Mouse (Mus musculus): ENCODE data around the gene Olfr1293-ps. TPM values are rescaled to one million over a fixed set of nuclear protein-coding genes. Genes with fewer than 3 reads are reported as not detected.

Olfr1293-ps gene
- total RNA-seq (2022), result not detected

GRCm38 (mm10) chr2:111524903-111525302 lies at the start of gene Olfr1293-ps:
Gene Olfr1293-ps, plus strand, starts transcription at chr2:111525203.
- DNase-seq (ENCODE audit: low spot score in 2 of 2), result no peak

GRCm38 (mm10) chr2:111480519-111480918 lies 44.5 kb upstream of the Olfr1293-ps start, which contains the start of gene Olfr1289:
Gene Olfr1289, plus strand, starts transcription at chr2:111480819.
- DNase-seq (ENCODE audit: low spot score in 2 of 2), result no peak

- no peak for DNase-seq (ENCODE audit: low spot score in 2 of 2)
Observed at GRCm38 (mm10) chr2:111493729-111494128, 31.3 kb upstream of the Olfr1293-ps start, which contains the start of gene Olfr1290. Gene Olfr1290, minus strand, starts transcription at chr2:111493829.

- no peak for DNase-seq (ENCODE audit: low spot score in 2 of 2)
Observed at GRCm38 (mm10) chr2:111496880-111497279, 28.1 kb upstream of the Olfr1293-ps start, which contains the start of gene Olfr1291-ps1. Gene Olfr1291-ps1, plus strand, starts transcription at chr2:111497180.

DNA sequence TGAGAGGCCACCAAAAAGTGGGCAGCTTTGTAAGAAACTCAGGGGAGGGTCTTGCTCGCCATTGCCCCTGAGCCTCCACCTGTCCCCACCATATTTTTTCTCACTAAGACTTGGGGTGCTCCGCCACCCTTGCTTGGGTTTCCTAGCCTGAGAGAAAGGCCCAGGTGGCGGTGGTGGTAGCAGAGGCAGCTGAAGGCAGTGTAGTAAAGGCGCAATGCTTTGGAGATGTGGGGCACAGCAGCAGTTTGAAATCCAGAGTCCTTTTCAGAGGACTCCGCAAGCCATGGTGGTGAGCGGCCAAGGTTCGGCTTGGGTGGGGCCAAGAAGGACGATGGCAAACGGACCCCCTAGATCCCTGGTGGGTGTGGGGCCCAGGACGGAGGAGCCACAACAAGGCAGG lies 7.6 kb upstream of the Olfr1293-ps start:
- DNase-seq (ENCODE audit: low spot score in 2 of 2), result no peak

GRCm38 (mm10) chr2:111540191-111540590 lies 15.2 kb downstream of the Olfr1293-ps start, which contains the start of gene Olfr1294:
Gene Olfr1294, minus strand, starts transcription at chr2:111540291.
- no peak for DNase-seq (ENCODE audit: low spot score in 2 of 2)

DNA sequence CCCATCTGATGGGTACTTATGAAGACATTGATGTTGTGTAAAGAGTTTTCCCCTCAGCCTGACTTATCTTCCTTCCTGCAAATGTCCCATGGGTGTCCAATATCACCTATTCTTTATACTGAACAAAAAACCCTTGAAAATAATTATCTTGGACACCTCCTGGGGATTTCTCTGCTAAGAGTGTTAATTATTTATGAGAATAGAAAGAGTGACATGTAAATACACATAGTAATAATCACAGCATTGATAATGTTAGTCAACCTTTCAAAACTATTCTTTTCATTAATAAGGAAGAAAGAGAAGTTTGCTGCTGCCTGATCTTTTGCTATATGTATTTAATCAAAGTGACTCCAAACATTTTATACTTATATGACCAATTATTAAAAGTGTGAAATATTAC lies 44.6 kb downstream of the Olfr1293-ps start, which contains the start of gene Olfr1295:
Olfr1295 (minus strand) TSS at position 101 of the 400 bp plus-strand sequence.
- no peak for DNase-seq (ENCODE audit: low spot score in 2 of 2)

Other genes starting within 250 kb of the Olfr1293-ps start
- gene Olfr1278, start 235.1 kb upstream of the Olfr1293-ps start, total RNA-seq (2022), result not detected
- not detected for gene Olfr1279, start 224.6 kb upstream of the Olfr1293-ps start, total RNA-seq (2022)
- gene Olfr1280, start 211.2 kb upstream of the Olfr1293-ps start, total RNA-seq (2022), result not detected
- gene Olfr1281, start 198.7 kb upstream of the Olfr1293-ps start, total RNA-seq (2022), result not detected
- not detected for gene Olfr1282, start 189.1 kb upstream of the Olfr1293-ps start, total RNA-seq (2022)
- not detected for gene Olfr1283, start 158.4 kb upstream of the Olfr1293-ps start, total RNA-seq (2022)
- gene Olfr1284, start 149.7 kb upstream of the Olfr1293-ps start, total RNA-seq (2022), result not detected
- not detected for gene Olfr1286, start 102.1 kb upstream of the Olfr1293-ps start, total RNA-seq (2022)
- not detected for gene Olfr1287, start 76.1 kb upstream of the Olfr1293-ps start, total RNA-seq (2022)
- gene Olfr1288, start 51.1 kb upstream of the Olfr1293-ps start, total RNA-seq (2022), result not detected
- not detected for gene Olfr1289, start 44.4 kb upstream of the Olfr1293-ps start, total RNA-seq (2022)
- not detected for gene Olfr1290, start 31.4 kb upstream of the Olfr1293-ps start, total RNA-seq (2022)
- gene Olfr1291-ps1, start 28.0 kb upstream of the Olfr1293-ps start, total RNA-seq (2022), result not detected
- gene Olfr1294, start 15.1 kb downstream of the Olfr1293-ps start, total RNA-seq (2022), result not detected
- not detected for gene Olfr1295, start 44.5 kb downstream of the Olfr1293-ps start, total RNA-seq (2022)
- gene Olfr1297, start 101.3 kb downstream of the Olfr1293-ps start, total RNA-seq (2022), result not detected
- not detected for gene Olfr1298, start 124.0 kb downstream of the Olfr1293-ps start, total RNA-seq (2022)
- gene Olfr1299, start 136.2 kb downstream of the Olfr1293-ps start, total RNA-seq (2022), result not detected
- not detected for gene Olfr1301, start 225.8 kb downstream of the Olfr1293-ps start, total RNA-seq (2022)

Measured in gastrocnemius, adult 8-10 months (tissue).